Comparison of ENCODE assay signal across 11 mouse cellular contexts in the genomic region with DNA sequence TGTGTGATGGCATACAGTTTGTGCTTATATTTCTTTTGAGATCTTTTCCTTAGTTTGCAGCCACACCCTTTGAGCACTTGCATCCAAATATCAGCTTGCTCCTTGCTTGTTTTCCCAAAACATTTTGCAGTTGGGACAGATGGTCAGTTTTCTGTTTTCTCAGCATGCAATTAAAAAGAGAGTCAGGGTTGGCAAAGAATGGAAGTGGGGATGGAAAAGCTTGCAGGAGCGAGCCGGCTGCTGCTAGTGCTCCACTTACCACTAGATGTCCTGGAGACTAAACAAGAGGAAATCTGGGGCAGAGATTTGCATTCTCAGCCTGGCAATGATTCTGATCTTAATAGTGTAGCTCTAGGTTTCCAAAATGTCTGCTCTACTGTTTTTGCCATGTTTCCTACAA.
DNase-seq lines count a peak whose midpoint lies in the region; ATAC-seq and TF ChIP-seq lines count a peak whose summit lies in the region.
"Had no signal": no experiment of that assay in that cellular context is flagged by ENCODE, and none has a peak within 500 bp of the region (broad histone marks: within the 10 kb centered on the region; RNA-seq: fewer than 3 reads in every experiment).

No protein-coding gene starts in this region.

- peak; percentile 21 for TF ChIP-seq CTCF in heart, postnatal 0 days (IDR thresholded peaks at IDR 0.05; ENCODE audit: low read depth)
- peak; percentile 11 for TF ChIP-seq CTCF in ES-Bruce4 (IDR thresholded peaks at IDR 0.05; ENCODE audit: low read depth, low read length)

- no peaks in the 10 kb centered on the region for H3K4me1 ChIP-seq in heart, postnatal 0 days (ENCODE audit: control insufficient read depth, insufficient read depth)
- H3K4me1 ChIP-seq in ES-Bruce4 (ENCODE audit: control insufficient read depth, insufficient read depth, low read length), result no peaks in the 10 kb centered on the region
- H3K4me1 ChIP-seq: megakaryocyte, embryonic 14.5 days had no signal

- H3K9ac ChIP-seq in heart, postnatal 0 days (replicated peaks; ENCODE audit: low read depth, low read length), result no peak overlapping the region
- no peak overlapping the region for H3K9ac ChIP-seq in ES-Bruce4 (ENCODE audit: low read depth, poor library complexity, severe bottlenecking)

- no peak for DNase-seq in heart, postnatal 0 days (ENCODE audit: low spot score)
- DNase-seq in heart, postnatal 14 days, result no peak
- DNase-seq in cerebellum, adult 8-10 months, result peak; percentile 88
- DNase-seq in layer of hippocampus, postnatal 10 days (ENCODE audit: low spot score in 2 of 2), result peak; percentile 28 to 39
- DNase-seq in spleen, postnatal 4 days (ENCODE audit: low spot score in 2 of 2), result no peak
- no peak for DNase-seq in thymus, adult 18-20 months
- DNase-seq in heart, postnatal 36 days, result no peak
- DNase-seq: heart, adult 11 months had no signal

- no peak for ATAC-seq in heart, postnatal 0 days (ENCODE audit: insufficient read depth, low read depth)

- H3K27me3 ChIP-seq in heart, postnatal 0 days (ENCODE audit: control insufficient read depth, insufficient read depth, low read length), result no peaks in the 10 kb centered on the region
- no peaks in the 10 kb centered on the region for H3K27me3 ChIP-seq in ES-Bruce4 (ENCODE audit: control insufficient read depth, insufficient read depth, low read length, poor library complexity, severe bottlenecking)
- H3K27me3 ChIP-seq: CH12.LX; megakaryocyte, embryonic 14.5 days had no signal

- H3K27ac ChIP-seq in heart, postnatal 0 days (ENCODE audit: low read depth), result no peak overlapping the region
- no peak overlapping the region for H3K27ac ChIP-seq in ES-Bruce4 (ENCODE audit: insufficient read depth, low read length)

- H3K36me3 ChIP-seq in heart, postnatal 0 days (replicated peaks; ENCODE audit: control insufficient read depth, insufficient read depth, low read length), result no peaks in the 10 kb centered on the region
- no peaks in the 10 kb centered on the region for H3K36me3 ChIP-seq in ES-Bruce4 (ENCODE audit: control insufficient read depth, insufficient read depth, low read length, poor library complexity, severe bottlenecking)

- H3K4me3 ChIP-seq in heart, postnatal 0 days (ENCODE audit: low read depth, low read length), result no peak overlapping the region
- H3K4me3 ChIP-seq in ES-Bruce4 (ENCODE audit: low read depth, low read length), result no peak overlapping the region
- H3K4me3 ChIP-seq: megakaryocyte, embryonic 14.5 days had no signal

- no peak for TF ChIP-seq EP300 in heart, postnatal 0 days (IDR thresholded peaks at IDR 0.05; ENCODE audit: low read depth)
- TF ChIP-seq EP300 in ES-Bruce4 (IDR thresholded peaks at IDR 0.05; ENCODE audit: insufficient read depth, low read depth, low read length), result no peak

- no peaks in the 10 kb centered on the region for H3K9me3 ChIP-seq in heart, postnatal 0 days (replicated peaks; ENCODE audit: control insufficient read depth, low read length)
- H3K9me3 ChIP-seq in ES-Bruce4 (replicated peaks; ENCODE audit: control insufficient read depth, insufficient read depth, low read length, poor library complexity, severe bottlenecking), result 0 out of 2 replicates have a peak, but pooled peaks cover 4% of the 10 kb centered on the region

- intact Hi-C loops in heart, postnatal 14 days (cut with DNase I), result no loop called here
- intact Hi-C loops in heart, postnatal 36 days (cut with DNase I), result no loop called here

- no peak for TF ChIP-seq POLR2A in ES-Bruce4 (IDR thresholded peaks at IDR 0.05; ENCODE audit: insufficient read depth, low read length)

- 15% methylated on average over 2 of the region's 2 CpGs for WGBS in heart, postnatal 0 days

- no peak overlapping the region for H3K4me2 ChIP-seq in heart, postnatal 0 days (ENCODE audit: low read depth, low read length)

Comparison
In these comparisons a context has a peak if more than half of its experiments do, and no peak if none do; other contexts are left out.
1. DNase-seq: peak in cerebellum, adult 8-10 months (single experiment) and layer of hippocampus, postnatal 10 days (2 of 2); none in heart, postnatal 0 days (single experiment), heart, postnatal 14 days (0 of 2), spleen, postnatal 4 days (0 of 2), thymus, adult 18-20 months (0 of 2) and heart, postnatal 36 days (0 of 2).